Mouse (Mus musculus): ENCODE data around the gene Zfp526. TPM values are rescaled to one million over a fixed set of nuclear protein-coding genes. Genes with fewer than 3 reads are reported as not detected.

Zfp526 gene
- polyA plus RNA-seq (2012; rRNA removed): 11.1 and 13.0 TPM in 2 replicates
- 3.9 and 4.2 TPM in 2 replicates for polyA plus RNA-seq (2014; fragmentation: Nextera tagmentation; extraction: Ambion mirVana)

DNA sequence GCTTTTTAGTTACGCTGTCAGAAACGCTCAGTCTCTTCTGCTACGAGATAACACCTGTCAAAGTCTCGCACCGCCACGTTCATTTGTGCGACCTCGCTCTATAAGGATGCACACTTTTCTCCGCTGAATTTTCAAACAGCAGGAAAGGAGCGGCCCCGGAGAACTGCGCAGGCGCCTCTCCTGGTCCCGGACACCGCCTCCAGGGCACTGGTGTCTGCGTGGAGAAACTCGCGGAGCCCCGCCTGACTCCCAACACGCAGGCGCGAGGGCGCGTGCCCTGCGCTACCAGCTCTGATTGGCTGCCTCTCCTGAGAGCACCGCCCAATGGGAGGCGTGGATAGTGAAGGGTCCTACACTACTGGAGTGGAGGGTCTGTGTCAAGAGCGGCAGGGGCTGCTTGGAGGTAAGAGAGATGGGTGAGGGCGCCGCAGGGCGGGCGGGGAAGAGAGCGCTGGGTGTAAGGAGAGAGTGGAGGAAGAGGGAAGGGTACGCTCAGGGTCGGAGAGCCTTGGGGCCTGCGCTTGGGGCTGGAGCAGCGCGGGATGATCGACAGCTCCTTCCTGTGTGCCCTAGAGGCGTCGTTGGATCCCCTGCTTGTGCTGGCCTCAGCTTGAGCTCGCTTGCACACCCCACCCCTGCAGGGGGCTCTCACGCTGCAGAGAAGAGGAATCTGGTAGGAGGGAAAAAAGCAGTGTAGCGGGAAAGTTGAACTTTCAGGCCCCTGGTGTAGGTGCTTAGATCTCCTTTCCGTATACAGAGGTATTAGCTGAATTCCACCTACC is at the start of gene Zfp526:
TSS of gene Zfp526 (plus strand) at position 324 of the 782 bp plus-strand sequence.
- no peaks in the 10 kb centered on the region for H3K9me3 ChIP-seq (ENCODE audit: control insufficient read depth, low read length)
- no peaks in the 10 kb centered on the region for H3K27me3 ChIP-seq (ENCODE audit: control insufficient read depth, insufficient read depth, low read length)
- peak within 1 kb of the TSS; percentile 89 for H3K27ac ChIP-seq (replicated peaks; ENCODE audit: low read depth, low read length)
- peak; percentile 99 for DNase-seq (ENCODE audit: low spot score)
- peaks cover 35% of the 10 kb centered on the region for H3K36me3 ChIP-seq (ENCODE audit: control insufficient read depth, insufficient read depth, low read length)
- H3K9ac ChIP-seq (ENCODE audit: low read depth, low read length, severe bottlenecking): peak within 1 kb of the TSS; percentile 71
- WGBS: under 1% methylated on average over 45 of the region's 45 CpGs
- peak; percentile 95 for ATAC-seq (ENCODE audit: low FRiP score, low read depth)
- peak within 1 kb of the TSS; percentile 72 for H3K4me3 ChIP-seq (replicated peaks; ENCODE audit: low read length)
- peak within 1 kb of the TSS; percentile 91 for H3K4me2 ChIP-seq (replicated peaks; ENCODE audit: low read depth, low read length, severe bottlenecking)
- peaks cover 23% of the 10 kb centered on the region for H3K4me1 ChIP-seq (ENCODE audit: control insufficient read depth, insufficient read depth, low read length)
- TF ChIP-seq POLR2A (IDR thresholded peaks at IDR 0.05; ENCODE audit: borderline replicate concordance, extremely low read depth, insufficient read depth, insufficient read length): peak; percentile 83; the same call in 1 of the 2 replicates

DNA sequence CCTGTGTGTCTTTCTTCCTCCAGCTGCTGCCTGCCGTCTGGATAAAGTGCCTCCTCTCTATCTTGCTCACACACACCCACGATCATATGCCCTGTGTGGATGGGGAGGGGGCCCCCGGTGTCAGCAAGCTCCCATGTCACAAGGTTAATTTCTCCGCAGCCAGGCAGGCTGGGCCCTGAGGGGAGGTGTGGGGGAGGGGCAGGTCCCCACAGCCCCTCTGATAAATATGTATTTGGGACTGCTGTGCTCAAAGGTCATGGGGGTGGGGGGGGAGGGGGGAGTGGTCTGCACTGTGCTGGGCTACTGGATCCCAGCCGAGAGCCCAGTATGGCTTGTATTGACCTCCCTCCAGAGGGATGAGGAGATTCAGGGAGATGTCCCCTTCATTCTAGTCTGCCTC is 48.6 kb upstream of the Zfp526 start:
- 27% methylated on average over 5 of the region's 5 CpGs for WGBS
- H3K9me3 ChIP-seq (ENCODE audit: control insufficient read depth, low read length): no peaks in the 10 kb centered on the region
- H3K4me1 ChIP-seq (ENCODE audit: control insufficient read depth, insufficient read depth, low read length): no peaks in the 10 kb centered on the region
- TF ChIP-seq POLR2A (IDR thresholded peaks at IDR 0.05; ENCODE audit: borderline replicate concordance, extremely low read depth, insufficient read depth, insufficient read length): no peak
- H3K27ac ChIP-seq (replicated peaks; ENCODE audit: low read depth, low read length): no peak overlapping the region
- DNase-seq (ENCODE audit: low spot score) (no peak), ATAC-seq (ENCODE audit: low FRiP score, low read depth) (no peak)
- H3K4me2 ChIP-seq (replicated peaks; ENCODE audit: low read depth, low read length, severe bottlenecking): no peak overlapping the region
- H3K36me3 ChIP-seq (ENCODE audit: control insufficient read depth, insufficient read depth, low read length): no peaks in the 10 kb centered on the region
- no peak overlapping the region for H3K9ac ChIP-seq (ENCODE audit: low read depth, low read length, severe bottlenecking)
- H3K27me3 ChIP-seq (ENCODE audit: control insufficient read depth, insufficient read depth, low read length): peaks cover 15% of the 10 kb centered on the region
- no peak overlapping the region for H3K4me3 ChIP-seq (replicated peaks; ENCODE audit: low read length)

- no peak overlapping the region for H3K27ac ChIP-seq (replicated peaks; ENCODE audit: low read depth, low read length)
- H3K4me2 ChIP-seq (replicated peaks; ENCODE audit: low read depth, low read length, severe bottlenecking): no peak overlapping the region
- H3K4me3 ChIP-seq (replicated peaks; ENCODE audit: low read length): no peak overlapping the region
- H3K9me3 ChIP-seq (ENCODE audit: control insufficient read depth, low read length): no peaks in the 10 kb centered on the region
- no peaks in the 10 kb centered on the region for H3K36me3 ChIP-seq (ENCODE audit: control insufficient read depth, insufficient read depth, low read length)
- DNase-seq (ENCODE audit: low spot score) (no peak), ATAC-seq (ENCODE audit: low FRiP score, low read depth) (no peak)
- TF ChIP-seq POLR2A (IDR thresholded peaks at IDR 0.05; ENCODE audit: borderline replicate concordance, extremely low read depth, insufficient read depth, insufficient read length): no peak
- WGBS: 57% methylated on average over 10 of the region's 11 CpGs
- H3K4me1 ChIP-seq (ENCODE audit: control insufficient read depth, insufficient read depth, low read length): peaks cover 7% of the 10 kb centered on the region; the same call in 1 of the 2 replicates
- no peak overlapping the region for H3K9ac ChIP-seq (ENCODE audit: low read depth, low read length, severe bottlenecking)
- H3K27me3 ChIP-seq (ENCODE audit: control insufficient read depth, insufficient read depth, low read length): peaks cover 31% of the 10 kb centered on the region
Observed at GRCm38 (mm10) chr7:25174343-25174742, 46.9 kb upstream of the Zfp526 start.

DNA sequence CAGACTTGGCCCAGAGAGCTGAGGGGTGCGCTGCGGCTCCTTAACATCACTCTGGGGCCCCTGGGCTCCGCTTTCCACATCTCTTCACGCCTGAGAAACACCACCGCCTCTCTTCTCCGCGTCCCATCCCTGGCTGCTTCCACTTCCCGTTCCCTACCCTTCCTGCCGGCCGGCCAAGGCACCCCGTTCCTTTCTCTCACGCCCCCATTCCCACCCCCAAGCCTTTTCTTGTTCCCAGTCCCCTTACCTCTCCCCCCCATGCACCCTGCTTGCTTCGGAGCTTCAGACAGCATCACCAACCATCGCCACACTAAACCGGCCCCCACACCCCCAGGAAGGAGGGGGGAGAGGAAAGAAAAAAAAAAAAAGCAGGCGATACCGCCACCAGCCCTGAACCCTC is 42.9 kb upstream of the Zfp526 start:
- Histone ChIP-seq H3K4me2 (replicated peaks; ENCODE audit: low read depth, low read length, severe bottlenecking) (peak overlapping the region; percentile 93), H3K9me3 (ENCODE audit: control insufficient read depth, low read length) (no peaks in the 10 kb centered on the region), H3K4me1 (ENCODE audit: control insufficient read depth, insufficient read depth, low read length) (peaks cover 11% of the 10 kb centered on the region; the same call in 1 of the 2 replicates), H3K4me3 (replicated peaks; ENCODE audit: low read length) (peak overlapping the region; percentile 47), H3K9ac (ENCODE audit: low read depth, low read length, severe bottlenecking) (peak overlapping the region; percentile 36; the same call in 1 of the 2 replicates), H3K36me3 (ENCODE audit: control insufficient read depth, insufficient read depth, low read length) (no peaks in the 10 kb centered on the region), H3K27me3 (ENCODE audit: control insufficient read depth, insufficient read depth, low read length) (peaks cover 69% of the 10 kb centered on the region), H3K27ac (replicated peaks; ENCODE audit: low read depth, low read length) (no peak overlapping the region)
- TF ChIP-seq POLR2A (IDR thresholded peaks at IDR 0.05; ENCODE audit: borderline replicate concordance, extremely low read depth, insufficient read depth, insufficient read length): no peak
- no peak for ATAC-seq (ENCODE audit: low FRiP score, low read depth)
- 4% methylated on average over 16 of the region's 17 CpGs for WGBS
- DNase-seq (ENCODE audit: low spot score): no peak

GRCm38 (mm10) chr7:25178787-25179605 is 42.2 kb upstream of the Zfp526 start:
- DNase-seq (ENCODE audit: low spot score) (no peak), ATAC-seq (ENCODE audit: low FRiP score, low read depth) (peak; percentile 64)
- no peaks in the 10 kb centered on the region for H3K36me3 ChIP-seq (ENCODE audit: control insufficient read depth, insufficient read depth, low read length)
- WGBS: under 1% methylated on average over 56 of the region's 56 CpGs
- peak overlapping the region; percentile 93 for H3K4me2 ChIP-seq (replicated peaks; ENCODE audit: low read depth, low read length, severe bottlenecking)
- peaks cover 69% of the 10 kb centered on the region for H3K27me3 ChIP-seq (ENCODE audit: control insufficient read depth, insufficient read depth, low read length)
- peak overlapping the region; percentile 47 for H3K4me3 ChIP-seq (replicated peaks; ENCODE audit: low read length)
- peak overlapping the region; percentile 36 for H3K9ac ChIP-seq (ENCODE audit: low read depth, low read length, severe bottlenecking)
- H3K27ac ChIP-seq (replicated peaks; ENCODE audit: low read depth, low read length): no peak overlapping the region
- H3K9me3 ChIP-seq (ENCODE audit: control insufficient read depth, low read length): no peaks in the 10 kb centered on the region
- TF ChIP-seq POLR2A (IDR thresholded peaks at IDR 0.05; ENCODE audit: borderline replicate concordance, extremely low read depth, insufficient read depth, insufficient read length): no peak
- H3K4me1 ChIP-seq (ENCODE audit: control insufficient read depth, insufficient read depth, low read length): peaks cover 11% of the 10 kb centered on the region; the same call in 1 of the 2 replicates
